Mouse (Mus musculus) urinary bladder, postnatal 14 days (tissue): ENCODE results near the gene Myd88.
"Not testable (repeated sequence)": the region's sequence is repeated elsewhere in the genome, so short reads cannot be mapped to it uniquely, and the experiment has no call there.

ENCODE experiments used
- DNase-seq: peaks from one replicate; pipeline ENCODE4 v3.0.0; 2021; ENCODE audit warnings: low spot score

Gene Myd88

GRCm38 (mm10) chr9:119340909-119341816 lies at the start of gene Myd88:
TSS of gene Myd88 (minus strand) at chr9:119341411.
- DNase-seq = peak; percentile 98

GRCm38 (mm10) chr9:119390214-119390613 lies 49.0 kb upstream of the Myd88 start:
- DNase-seq = no peak

GRCm38 (mm10) chr9:119388956-119389355 lies 47.7 kb upstream of the Myd88 start:
- DNase-seq = peak; percentile 16

DNA sequence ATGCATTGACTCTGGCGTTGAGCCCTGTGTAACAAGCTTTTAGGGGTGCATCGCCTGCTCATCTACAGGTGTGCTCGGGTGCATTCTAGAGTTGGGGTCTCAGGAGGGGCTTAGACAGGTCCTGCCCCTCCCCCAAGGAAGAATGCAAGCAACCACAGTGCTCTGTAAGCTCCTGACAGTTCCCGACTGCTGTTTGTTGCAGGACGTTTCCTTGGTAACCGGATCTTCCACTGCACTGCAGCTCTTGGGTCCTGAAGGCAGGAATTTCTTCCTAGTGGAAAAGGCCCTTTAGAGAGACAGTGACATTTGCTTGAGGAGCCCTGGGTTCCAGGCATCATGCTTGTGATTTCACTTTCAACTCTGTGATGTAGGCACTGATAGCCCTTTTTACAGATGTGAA lies 41.4 kb upstream of the Myd88 start:
- no peak for DNase-seq

DNA sequence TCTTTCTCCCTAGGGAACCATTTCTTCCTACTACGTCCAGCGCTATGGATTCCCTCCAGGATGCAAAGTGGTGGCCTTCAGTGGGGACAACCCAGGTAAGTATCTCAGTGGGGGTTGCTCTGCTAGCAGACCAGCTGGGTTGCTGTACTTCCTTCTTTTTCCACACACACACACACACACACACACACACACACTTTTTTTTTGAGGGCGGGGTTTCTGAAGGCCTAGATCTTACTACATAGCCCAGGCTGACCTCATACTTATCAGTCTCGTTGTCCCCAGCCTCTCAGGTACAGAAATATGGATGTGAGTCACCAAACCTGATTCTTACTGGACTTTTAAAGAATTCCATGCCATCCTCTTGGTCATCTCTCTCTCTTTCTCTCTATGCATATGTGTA lies 37.0 kb upstream of the Myd88 start:
- no peak for DNase-seq

- no peak for DNase-seq
Measured at GRCm38 (mm10) chr9:119375556-119375955, 34.3 kb upstream of the Myd88 start.

DNA sequence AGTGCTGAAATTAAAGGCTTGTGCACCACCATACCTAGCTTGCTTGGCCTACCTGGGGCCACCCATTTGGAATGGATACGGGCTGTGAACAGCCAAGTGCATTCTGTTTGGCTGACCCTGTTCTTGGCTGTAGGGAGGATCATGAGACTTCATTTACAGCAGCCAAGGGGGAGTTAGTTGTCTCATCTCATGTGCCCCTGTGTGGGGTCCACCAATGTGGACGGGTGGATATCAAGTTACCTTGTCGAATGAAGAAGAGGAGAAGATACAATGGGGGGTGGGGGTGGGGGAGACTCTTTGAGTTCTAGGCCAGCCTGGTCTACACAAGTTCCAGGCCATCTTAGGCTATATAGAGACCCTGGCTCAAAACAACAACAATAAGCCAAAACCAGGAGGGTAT lies 33.8 kb upstream of the Myd88 start:
- DNase-seq = no peak

- DNase-seq = no peak
Measured at GRCm38 (mm10) chr9:119371251-119371650, 30.0 kb upstream of the Myd88 start.

DNA sequence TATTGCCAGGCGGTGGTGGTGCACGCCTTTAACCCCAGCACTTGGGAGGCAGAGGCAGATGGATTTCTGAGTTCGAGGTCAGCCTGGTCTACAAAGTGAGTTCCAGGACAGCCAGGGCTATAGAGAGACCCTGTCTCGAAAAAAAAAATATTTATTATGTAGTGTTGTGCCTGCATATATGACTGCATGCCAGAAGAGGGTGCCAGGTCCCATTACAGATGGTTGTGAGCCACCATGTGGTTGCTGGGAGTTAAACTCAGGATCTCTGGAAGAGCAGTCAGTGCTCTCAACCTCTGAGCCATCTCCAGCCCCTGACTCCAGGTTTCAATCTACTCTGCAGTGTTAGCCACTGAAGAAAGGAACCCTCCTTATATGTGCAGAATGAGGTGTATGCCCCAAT lies 29.6 kb upstream of the Myd88 start:
- DNase-seq = not testable (repeated sequence)

DNA sequence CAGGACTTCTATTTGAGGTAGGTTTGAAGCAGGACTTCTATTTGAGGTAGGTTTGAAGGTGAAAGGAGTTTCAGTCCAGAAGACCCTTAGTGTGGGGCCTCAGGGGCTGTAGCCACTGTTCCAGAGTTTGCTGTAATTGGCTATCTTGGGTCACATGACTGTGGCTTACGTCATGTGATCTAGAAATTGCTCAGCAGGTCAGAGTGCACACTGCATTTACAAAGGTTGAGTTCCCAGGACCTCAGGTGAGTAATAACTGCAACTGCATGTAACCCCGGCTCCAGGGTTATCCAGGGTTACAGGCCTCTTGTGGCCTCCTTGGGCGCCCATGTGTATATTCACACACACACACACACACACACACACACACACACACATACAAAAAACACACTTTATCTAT lies 27.2 kb upstream of the Myd88 start:
- no peak for DNase-seq

DNA sequence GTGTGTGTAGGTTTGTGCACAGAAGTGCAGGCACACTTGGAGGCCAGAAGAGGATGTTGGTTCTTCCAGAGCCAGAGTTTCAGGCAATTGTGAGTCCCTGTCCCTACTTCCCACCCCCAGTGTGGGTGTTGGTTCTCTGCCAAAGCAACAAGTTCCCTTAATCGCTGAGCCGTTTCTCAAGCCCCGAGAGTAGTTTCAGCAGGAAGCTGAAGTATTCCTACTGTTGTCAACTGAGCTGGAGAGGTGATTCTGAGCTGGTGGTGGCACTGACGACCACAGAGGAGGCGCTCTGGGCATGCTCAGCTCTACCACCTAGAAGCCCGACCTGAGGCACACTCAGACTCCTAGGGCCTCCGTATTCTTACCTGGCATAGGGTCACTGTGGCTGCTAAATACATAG lies 24.1 kb upstream of the Myd88 start, which contains the start of gene Slc22a14:
Gene Slc22a14 (minus strand): TSS at position 270 of the 400 bp plus-strand sequence.
- DNase-seq = no peak

- no peak for DNase-seq
Measured at GRCm38 (mm10) chr9:119363229-119363628, 22.0 kb upstream of the Myd88 start.

DNA sequence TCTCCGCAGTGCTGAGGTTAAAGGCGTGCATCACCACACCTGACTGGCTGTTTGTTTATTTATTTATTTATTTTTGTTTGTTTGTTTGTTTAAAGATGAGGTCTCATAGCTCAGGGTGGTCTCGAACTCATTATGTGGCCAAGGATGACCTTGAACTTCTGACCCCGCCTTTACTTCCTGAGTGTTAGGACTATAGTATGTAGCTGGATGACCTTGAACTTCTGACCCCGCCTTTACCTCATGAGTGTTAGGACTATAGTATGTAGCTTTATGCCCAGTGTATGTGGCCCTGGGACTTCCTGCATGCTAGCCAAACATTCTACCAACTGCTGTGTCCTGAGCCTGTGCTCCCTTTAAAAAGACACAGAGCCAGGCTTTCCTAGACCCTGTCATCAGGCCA lies 20.2 kb upstream of the Myd88 start:
- no peak for DNase-seq

- DNase-seq = no peak
Measured at GRCm38 (mm10) chr9:119358058-119358429, 16.8 kb upstream of the Myd88 start.

DNA sequence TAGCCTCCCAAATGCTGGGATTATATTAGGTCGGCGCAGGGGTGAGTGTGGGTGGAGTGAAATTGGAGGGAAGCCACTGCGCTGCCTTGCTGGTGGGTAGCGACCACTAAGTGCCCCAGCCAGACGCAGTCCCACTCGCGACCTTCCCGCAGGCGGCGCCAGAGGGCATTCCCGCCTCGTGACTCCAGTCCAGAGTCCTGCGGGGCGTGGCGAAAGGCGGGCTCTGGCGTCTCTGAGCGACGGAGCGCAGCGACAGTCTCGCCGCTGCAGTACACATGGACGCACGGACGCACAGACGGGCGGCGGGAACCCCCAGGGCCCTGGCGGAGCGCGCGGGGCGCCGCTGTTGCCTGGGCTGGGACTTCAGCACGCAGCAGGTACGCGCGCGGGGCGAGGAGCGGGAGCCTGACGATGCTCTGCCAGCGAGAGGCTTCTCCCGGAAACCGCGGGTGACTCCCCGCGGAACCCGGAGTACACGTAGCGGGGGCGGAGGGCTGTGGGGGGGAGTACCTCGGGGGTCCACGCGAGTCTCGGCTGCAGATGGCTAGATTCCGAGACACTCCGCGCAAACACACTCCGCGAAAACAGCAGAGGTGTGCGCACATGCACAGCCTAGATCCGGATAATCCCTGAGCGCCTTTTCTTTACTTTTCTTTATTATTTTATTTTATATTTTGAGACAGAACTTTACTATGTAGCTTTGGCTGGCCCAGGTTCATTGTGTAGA lies 16.3 kb upstream of the Myd88 start, which contains the start of gene Xylb:
Gene Xylb (plus strand): TSS at position 51 of the 727 bp plus-strand sequence.
- DNase-seq = peak; percentile 93

GRCm38 (mm10) chr9:119355943-119356342 lies 14.7 kb upstream of the Myd88 start:
- DNase-seq = no peak

DNA sequence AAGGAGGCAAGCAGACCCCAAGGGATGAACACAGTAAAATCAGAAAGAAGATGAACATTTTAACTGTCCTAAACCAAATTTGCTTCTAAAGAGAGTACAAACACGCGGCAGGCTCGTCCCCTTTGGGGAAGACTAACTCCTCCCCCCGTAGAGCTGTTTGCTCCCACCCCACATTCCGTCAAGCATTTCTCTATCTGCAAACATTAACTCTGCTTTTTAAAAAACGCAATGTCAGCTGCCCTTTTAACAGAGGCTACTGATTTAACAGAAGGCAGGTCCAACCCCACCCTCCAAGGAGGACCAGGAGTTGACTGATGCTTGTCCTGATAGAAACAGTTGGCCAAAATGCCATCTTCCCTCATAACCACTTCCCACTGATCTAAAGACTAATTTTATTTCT lies 12.7 kb upstream of the Myd88 start:
- no peak for DNase-seq

- DNase-seq = peak; percentile 85
Measured at GRCm38 (mm10) chr9:119352060-119352459, 10.8 kb upstream of the Myd88 start.

GRCm38 (mm10) chr9:119350947-119351705 lies 9.9 kb upstream of the Myd88 start:
- peak; percentile 40 for DNase-seq

GRCm38 (mm10) chr9:119350531-119350930 lies 9.3 kb upstream of the Myd88 start:
- DNase-seq = no peak

DNA sequence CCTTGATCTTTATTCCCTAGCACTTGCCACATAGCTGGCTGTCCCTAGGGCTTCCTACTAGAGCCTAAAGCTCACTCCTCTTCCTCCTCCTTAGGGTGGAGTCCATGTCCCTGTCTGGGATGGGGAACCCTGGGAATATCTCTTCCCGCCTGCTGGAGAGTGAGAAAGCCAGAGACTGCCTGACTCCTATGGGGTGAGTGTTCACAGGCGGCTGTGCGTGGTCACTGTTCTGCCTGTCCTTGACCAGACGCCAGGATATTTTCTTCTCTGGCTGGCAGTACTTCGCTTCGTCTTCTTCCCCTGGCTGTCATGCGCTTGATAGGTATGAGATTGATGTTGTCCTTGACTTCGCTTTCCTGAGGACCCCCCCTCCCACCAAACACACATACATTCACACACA lies 5.2 kb upstream of the Myd88 start:
- DNase-seq = no peak

DNA sequence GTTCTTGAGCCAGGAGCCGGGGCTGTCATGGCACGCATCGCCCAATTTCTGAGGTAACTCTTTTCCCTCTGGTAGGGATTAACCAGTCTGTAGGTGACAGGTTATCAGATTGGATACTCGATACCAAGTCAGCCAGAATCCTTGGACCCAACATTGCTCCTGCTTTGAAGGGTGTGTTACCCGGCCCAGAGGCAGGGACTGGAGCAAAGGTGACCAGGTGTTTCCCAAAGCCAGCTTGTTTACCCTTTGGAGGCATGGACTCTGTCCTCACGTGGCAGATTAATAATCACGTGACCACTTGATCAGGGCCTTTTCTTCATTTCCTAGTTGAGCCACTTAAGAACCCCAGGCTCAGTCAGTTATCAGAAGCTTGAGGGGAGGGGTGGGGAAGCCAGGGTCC lies 1.5 kb upstream of the Myd88 start:
- no peak for DNase-seq
